Mouse (Mus musculus) spleen, embryonic (tissue): ENCODE data around the gene Gm8232.
"Not testable (repeated sequence)": the region's sequence is repeated elsewhere in the genome, so short reads cannot be mapped to it uniquely, and the experiment has no call there.

Experiments used
- CTCF ChIA-PET: fragments of 350-600 bp; sonication (Branson Sonifier 250); formaldehyde crosslinking; loops from one replicate; lab custom pipeline; 2022; lab: Charles Lee

The Gm8232 gene

DNA sequence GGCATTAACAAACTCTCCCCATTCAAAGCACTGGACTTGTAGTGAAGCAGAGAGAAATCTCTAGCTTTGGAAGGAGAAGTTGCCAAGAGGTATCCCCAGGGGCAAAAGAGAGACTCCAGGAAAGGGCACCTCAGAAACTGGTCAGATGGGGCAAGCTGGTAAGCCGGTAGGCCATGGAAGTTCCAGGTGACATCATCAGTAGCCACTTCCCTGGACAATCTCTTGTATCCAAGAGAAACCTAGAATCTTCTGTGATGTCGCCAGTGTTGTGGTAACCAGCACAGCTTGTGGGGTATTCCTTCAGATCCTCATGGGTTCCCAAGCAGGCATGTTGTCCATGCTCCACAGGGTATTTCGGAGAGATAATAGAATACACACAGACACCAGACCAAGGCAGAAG, at the start of gene Gm8232:
Gene Gm8232 (plus strand): TSS at position 301 of the 400 bp plus-strand sequence.
- CTCF ChIA-PET: not testable (repeated sequence)

DNA sequence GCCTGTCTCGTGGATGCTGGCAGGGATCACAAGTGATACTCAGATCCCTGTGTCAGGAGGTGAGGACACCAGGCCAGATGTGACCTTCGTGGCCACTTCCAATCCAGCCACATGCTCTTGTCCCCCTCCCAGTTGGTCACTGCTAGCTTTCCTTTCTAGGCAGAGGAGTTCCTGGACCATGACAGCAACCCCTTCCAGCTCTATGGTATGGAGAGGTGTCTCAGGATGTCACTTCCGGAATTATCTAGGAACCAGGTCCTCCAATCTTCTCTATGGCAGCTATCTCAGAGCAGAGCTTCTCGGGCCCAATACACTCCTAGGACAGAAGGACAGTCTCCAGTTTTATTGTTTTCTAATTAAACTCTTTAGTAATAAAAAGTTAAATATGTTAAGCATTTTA, 49.2 kb upstream of the Gm8232 start:
- CTCF ChIA-PET: not testable (repeated sequence)

DNA sequence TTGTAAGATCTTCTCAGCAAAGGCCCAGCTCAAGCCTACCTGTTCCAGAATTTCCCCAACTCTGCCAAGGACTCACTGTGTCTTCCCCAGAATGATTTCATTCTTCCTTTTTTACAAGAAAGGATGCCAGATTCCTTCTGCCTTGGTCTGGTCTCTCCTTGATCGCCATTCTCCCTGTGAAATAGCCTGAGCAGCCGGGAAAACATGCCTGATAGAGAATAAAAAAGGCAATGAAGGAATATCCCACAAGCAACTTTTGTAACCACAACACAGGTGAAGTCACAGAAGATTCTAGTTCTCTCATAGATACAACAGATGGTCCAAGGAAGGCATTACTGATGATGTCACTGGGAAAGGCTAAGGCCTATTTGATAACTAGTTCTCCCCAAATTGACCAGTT, 22.8 kb upstream of the Gm8232 start, which contains the start of gene Gm3371:
Gene Gm3371 (minus strand): TSS at position 101 of the 400 bp plus-strand sequence.
- CTCF ChIA-PET: not testable (repeated sequence)
